Mouse (Mus musculus) common myeloid progenitor, adult 5-6 weeks (primary cell): Measurements from ENCODE around the gene Thtpa. TPM values are rescaled to one million over a fixed set of nuclear protein-coding genes. Genes with fewer than 3 reads are reported as not detected.

Experiments
- ATAC-seq: replicated peaks from 2 replicates; pipeline ENCODE4 v1.8.0; 2016; ENCODE audit warnings: low read depth, mild to moderate bottlenecking, moderate TSS enrichment, inconsistent platforms; ENCODE audit not compliant: poor library complexity, severe bottlenecking
- total RNA-seq: library from RNA; stranded (forward); fragments of 200-1000, 187-1606 nt; gene quantifications from 2 replicates; pipeline ENCODE4 v1.2.3, GENCODE M21; 2017

Gene Thtpa
- 8.3 and 12.9 TPM in 2 replicates for total RNA-seq

DNA sequence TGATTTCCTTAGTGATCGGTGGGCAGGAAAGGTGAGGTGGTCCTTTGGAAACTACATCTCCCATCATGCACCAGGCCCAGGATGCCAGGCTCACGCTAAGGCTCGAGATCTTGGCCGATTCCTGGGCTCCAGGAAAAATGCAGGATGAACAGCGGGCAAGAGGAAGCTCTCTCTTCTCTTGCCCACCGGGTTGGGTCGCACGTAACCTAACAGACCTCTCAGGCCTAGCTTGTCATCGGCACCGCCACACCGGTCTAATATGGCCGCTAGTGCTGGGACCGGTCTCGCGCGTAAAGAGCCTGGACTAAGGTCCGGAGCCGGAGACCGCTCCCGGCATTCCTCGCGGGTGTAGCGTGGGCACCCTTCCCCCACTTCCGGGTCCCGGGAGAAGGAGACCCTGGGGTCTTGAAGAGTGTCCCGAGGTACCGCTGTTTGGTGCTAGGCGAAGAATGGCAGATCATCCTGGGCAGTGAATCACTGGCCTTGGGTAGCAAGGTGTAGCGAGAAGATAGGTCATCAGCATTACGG lies at the start of gene Thtpa:
Gene Thtpa, plus strand, starts transcription at position 81 of the 528 bp plus-strand sequence.
- ATAC-seq, result peak; percentile 55

DNA sequence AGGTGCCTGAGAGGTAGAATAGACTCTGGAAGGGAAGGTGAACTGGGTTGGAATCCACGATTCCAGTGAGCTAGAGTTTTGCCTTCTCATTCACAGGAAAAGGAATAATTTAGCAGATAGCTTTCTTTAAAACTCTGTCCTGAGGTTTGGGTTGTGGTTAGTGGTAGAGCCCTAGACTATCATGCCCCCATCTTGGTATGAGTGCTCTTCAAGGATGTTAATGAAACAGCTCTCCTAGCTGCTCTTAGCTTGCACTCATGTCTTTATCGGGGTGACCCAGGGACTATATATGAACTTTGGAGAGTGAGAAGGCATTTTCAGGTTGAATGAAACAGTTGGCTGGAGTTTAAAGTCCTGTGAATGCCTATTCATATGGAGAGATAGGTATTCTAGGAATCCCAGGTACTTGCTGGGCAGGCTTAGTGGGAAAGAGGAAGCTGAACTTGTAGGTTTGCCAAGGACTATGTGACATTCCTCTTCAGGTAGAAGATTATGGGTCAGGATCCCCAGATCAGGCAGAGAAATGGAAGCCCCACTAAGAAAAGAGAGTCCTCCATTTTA lies 46.5 kb upstream of the Thtpa start:
- ATAC-seq, result peak; percentile 67

DNA sequence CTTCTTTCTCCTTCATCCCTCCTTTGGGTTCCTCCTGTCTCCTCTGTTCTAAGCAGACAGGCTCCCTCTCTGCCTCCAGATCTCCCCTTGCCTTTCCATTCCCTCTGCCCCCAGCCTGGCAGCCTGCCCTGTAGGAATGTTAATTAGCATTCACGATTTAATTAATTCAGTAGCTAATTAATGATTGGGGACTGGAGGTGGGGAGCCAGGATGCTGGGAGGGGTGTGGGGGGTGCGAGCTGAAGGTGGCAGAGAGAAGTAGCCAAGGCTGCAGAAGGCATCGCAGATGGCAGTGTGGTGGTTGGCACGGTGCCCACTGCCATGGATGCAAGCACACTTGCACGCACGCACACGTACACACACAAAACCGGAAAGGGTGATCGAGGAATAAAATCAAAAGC lies 42.1 kb upstream of the Thtpa start:
- no peak for ATAC-seq

DNA sequence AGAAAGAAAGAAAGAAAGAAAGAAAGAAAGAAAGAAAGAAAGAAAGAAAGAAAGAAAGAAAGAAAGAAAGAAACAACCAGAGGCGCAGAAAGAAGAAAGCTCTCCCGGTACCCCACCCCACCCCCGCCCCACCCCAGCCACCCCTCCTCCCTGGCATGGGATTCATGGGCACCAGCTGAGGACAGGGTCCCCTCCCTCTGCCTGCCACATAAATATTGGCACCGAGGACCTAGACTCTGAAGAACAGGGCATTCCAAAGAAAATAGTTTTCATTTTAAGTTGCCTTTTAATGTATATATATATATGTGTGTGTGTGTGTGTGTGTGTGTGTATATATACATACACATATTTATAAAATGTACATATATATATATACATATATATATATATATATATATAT lies 41.5 kb upstream of the Thtpa start:
- no peak for ATAC-seq

DNA sequence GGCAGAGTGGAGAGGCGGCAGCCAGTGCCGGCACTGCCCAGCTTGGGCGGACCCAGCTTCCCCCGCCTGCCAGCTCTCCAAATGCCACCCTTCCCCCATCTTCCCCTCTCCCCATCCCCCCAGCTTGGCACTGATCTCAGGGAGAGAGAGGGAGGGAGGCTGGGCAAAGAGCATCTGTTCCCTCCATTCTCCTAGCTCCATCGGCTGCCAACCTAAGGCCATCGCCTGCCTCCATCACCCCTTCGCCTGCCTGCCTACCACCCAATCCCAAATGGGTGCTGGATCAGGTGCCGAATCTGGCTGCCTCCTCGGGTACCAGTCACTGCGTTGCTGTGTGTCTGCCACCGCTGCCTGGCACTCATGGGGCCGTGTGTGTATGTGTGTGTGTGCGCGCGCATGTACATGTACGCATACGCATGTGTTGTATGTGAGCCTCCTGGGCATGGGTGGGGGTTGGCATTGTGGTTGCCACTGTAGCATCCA lies 40.8 kb upstream of the Thtpa start:
- no peak for ATAC-seq

DNA sequence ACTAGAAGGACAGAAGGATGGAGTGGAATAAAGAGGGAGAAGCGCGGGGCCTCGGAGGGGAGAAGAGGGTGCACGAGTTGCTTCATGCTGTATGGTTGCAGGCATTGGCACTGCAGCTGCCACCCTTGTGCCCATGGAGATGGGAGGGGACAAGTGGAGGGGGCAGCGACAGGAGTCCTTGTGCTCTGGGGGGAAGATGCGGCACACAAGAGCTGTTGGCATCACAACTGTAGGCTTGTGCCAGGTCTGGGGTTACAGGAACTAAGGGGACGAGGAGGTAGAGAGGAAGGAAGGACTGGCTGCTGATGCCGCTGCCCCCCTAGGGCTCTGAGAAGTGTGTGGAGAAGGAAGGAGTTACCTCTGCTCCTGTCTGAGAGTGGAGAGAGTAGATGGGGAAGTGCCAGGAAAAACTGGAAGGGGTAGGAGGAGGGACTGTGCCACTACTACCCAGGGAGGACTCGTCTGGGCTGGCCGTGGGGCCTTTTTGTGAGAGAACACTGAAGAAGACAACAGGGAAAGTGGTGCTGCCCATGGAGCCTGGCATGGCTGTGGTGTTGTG lies 40.3 kb upstream of the Thtpa start:
- peak; percentile 38 for ATAC-seq

DNA sequence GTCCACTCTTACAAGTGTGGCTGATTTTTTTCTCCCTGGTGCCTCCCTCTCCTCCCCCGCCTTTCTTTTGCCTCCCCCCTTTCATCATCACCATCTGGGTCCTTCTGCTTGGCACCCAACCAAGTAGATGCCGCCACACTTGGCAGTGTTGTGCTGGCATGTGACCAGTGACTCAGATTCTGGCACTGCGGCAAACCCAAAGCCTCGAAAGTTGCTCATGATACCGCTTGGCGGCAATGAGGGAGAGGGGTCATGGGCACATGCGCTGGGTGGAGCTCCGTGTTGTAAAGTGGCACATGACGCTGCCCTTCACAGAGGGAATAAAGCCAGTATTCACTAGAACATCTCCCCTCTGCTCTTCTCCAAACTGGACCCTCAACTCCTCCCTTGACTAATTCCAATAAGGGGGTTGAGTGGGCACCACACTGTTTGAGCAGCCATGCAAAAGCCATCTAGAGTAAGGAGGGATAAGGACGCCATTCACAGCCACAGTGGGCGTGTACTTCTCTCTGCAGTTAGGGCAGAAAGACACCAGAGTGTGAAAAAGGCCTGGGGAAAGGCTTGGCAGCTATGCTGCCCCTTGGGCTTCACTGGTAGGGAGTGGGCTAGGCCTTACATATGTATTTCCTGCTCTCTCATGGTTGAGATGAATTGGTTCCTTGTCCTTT lies 39.3 kb upstream of the Thtpa start:
- peak; percentile 91 for ATAC-seq

DNA sequence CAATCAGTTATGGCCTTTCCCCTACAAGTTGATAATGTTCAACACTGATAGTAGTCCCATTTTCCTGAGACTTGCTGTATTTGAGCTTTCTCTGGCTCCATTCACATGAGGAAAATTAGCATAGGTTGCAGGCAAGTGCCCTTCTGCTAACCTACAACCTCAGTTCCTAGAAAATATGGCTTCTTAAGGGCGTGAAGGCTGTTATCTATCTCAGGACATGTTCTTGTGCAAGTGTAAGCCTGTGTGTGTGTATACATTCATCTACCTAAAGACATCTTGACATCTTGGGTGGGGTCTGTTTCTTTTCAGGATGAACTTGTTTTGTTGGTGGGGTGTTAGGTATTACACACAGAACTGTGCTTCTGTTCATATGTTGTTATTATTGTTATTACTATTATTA lies 35.6 kb upstream of the Thtpa start:
- no peak for ATAC-seq

DNA sequence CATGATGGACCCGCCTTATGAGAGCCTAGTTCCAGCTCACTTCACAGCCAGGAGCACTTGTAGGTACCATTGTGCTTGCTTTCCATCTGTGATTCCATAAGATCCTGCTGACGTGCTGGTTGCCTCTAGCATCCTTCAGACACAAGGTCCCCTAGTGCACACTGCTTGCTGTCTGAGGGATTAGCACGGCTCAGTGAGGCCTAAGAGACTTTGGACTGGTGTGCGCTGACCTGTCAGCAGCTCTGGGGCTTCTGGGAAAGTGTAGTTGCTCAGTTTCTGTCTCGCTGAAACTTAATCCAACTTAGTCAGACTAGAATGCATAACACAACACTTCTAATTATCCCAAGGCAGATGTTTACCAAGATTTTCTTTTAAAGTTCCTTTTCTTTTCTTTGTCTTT lies 34.7 kb upstream of the Thtpa start:
- no peak for ATAC-seq

DNA sequence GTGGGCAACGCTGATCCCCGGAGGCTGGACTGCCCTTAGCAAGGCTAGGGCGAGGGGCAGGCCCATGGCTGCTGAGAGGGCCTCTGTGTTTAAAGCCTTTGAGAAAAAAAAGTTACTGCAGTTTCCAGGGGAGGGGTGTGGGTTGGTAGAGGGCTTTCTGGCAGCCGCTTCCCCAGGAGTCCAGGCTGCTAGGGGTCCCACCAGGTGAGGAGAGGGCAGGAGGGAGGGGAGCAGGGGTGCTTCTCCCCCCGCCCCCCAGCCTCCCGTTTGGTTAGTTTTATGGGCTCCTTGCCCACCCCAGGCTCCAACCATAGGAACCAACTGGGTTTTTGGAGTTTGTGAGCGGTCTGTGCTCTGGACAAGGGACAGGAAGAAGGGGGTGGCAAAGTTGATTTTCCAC lies 32.7 kb upstream of the Thtpa start:
- no peak for ATAC-seq

DNA sequence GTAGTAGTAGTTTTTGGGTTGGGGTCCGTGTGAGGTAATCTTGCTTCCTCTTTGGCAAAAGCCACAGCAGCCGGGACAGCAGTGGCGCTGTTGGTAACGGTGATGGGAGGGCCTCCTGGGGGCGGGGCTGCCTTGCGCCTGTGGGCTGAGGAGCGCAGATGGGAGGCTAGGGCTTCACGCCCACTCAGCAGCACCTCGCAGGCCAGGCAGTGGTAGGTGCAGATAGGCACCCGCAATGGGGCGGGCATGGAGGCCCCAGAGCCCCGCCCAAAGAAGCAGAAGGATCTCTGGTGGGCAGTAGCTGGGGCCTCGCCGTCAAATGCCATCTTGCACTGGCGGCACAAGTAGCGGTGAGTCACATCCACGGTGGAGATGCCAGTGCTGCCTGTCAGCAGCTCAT lies 32.0 kb upstream of the Thtpa start:
- ATAC-seq, result peak; percentile 97

DNA sequence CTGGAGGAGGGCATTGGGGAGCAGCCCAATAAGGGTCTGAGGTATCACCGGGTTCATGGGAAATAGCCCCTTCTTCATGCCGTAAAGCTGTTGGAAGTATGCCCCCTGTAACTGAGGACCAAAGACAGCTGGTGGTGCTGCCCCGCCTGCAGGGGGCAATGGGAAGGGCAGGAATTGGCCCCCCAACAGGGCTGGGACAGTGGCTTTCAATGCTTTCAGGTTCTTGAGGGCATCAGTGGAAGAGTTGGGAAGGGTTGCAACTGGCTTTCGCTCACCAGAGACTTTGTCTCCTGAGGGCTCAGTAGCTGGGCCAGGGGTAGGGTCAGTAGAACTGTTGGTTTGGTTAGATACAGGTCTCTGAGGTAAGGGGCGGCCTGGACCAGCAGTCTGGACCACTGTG lies 31.5 kb upstream of the Thtpa start:
- no peak for ATAC-seq

DNA sequence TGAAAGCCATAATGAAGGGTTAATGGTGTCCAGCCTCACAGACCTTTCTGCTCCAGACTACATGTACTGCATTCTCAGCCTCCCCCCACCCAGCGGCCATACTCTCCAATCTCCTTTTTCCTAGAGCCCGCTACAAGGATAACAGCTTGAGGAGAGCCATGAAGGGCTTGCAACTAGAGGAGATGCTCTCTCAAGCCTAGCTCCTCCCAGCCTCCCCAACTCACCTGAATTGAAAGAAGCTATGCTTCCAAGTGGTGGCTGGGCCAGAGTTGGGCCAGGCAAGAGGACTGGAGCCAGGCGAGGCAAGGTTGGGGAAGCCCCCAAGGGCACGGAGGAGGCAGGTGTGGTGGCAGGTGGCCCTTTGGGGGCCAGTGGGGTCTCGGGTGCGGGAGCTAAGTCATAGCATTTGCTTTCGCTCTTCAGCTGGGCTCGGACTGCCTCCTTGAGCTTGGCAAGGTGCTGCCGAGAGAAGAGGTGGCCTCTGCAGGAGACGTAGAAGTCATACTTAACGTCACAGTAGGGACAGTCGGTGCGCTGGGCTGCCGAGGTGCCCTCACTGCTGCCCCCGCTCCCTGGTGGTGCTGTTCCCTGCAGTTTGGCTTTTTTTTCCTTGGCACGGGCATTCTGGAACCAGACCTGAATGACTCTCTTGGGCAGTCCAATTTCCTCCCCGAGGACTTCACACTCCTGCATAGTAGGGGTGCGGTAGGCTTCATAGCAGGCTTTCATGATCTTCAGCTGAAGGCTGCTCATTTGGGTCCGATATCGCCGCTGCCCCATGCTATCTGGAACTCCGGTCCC lies 30.8 kb upstream of the Thtpa start:
- ATAC-seq, result no peak

DNA sequence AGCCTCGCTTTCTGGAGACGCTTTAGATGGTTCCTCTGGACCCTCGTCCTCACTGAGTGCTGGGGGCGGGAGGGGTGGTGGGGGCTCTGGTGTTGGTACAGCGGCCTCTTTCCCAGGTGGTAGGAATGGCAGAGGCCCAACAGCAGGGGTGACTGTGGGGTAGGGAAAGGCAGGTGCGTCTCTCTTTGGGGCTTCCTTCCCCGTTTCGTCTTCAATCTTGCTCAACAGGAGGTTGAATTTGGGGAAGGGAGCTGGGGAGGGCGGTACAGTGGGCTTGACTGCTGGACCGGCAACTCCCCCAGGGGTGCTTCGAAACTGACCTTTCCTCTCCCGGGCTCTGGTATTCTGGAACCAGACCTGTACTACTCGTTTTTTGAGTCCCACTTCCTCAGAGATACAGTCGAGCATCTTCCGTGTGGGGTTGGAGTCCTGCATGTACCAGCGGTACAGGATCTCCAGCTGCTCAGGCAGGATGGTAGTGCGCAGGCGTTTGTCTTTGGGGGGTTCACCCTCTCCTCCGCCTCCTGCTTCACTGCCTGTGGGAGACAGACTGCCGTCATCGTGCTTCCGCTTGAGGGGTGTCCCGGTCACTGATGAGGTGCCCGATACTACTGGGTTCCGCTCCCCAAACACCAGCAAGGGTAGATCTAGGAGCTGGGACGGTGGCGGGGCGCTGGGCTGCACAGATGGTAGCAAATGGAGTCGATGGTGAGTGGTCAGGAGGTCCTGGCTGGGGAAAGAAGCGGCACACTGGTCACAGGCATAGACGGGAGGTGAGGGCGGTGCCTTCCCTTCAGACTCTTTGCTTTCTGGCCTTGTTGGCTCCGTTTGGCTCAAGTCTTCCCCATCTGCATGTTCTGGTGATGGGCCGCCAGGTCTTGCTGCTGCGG lies 29.9 kb upstream of the Thtpa start:
- ATAC-seq, result no peak

DNA sequence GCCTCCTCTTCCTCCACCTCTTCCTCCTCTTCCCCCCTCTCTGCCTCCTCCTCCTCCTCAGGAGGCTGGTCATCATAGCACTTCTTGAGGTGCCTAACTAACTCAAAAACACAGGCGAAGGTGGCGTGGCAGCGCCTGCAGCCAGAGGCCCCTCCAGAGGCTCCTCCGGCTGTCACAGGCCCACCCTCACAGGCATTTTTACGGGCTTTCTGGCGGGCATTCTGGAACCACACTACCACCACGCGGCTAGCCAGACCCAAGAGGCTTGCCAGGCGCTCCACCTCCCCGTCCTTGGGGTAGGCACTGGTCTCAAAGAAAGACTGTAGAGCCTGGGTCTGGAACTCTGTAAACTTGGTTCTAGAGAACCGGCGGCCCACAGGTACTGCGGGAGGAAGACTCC lies 29.2 kb upstream of the Thtpa start:
- ATAC-seq, result no peak

DNA sequence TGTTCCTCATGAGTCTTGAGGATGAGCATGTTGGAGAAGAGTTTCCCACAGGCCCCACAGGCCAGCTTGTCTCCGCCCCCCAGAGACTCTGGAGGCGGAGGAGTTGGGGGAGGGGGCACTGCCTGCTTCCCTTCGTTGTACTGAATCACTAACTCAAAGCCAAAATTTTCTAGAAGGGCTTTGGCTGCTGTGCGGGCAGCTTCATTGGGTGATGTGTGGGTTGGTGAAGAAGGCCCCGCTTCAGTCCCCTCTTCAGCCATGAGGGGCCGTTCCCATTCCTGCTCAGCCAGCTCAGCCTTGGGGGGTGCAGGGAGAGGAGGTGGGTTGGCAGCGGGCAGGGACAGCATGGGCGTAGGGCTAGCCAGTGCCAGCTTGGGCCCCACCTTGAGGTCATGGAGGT lies 28.5 kb upstream of the Thtpa start:
- no peak for ATAC-seq

DNA sequence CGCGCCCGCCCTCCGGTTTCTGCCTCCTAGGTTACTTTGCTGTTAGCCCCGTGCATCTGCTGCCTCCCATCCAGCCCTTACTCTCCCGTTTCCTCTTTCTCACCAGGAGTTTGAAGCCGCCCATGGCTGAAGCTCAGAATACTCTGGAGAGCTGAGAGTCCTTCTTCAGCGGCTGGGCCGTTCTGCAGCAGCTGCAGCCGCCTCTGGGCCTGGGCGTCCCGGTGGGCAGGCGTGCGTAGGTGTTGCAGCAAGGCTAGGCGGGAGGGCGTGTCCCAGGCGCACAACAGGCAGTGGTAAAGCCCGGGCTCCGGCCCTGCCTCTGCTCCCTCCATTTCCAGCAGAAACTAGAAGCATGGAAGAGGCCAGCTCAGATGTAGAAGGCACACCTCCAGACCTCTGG lies 22.8 kb upstream of the Thtpa start:
- ATAC-seq, result no peak

DNA sequence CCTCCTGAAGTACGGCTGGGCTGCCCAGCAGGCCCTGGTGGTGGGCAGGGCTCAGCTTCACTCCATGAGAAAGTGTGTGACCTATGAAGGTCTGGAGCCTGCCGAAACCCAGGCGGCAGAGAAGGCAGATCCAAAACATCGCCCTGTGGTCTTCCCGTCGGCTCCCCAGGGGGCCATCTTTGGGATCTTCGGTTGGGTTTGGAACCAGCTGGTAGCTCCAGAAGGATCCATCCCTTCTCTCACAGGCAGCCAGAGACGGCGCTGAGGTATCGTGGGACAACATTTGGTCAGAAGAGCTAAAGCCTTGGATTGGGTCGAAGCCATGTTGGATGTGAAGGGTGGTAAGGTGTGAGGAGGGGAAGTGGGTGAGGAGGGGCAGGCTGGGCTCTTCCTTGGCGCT lies 20.2 kb upstream of the Thtpa start:
- ATAC-seq, result no peak

DNA sequence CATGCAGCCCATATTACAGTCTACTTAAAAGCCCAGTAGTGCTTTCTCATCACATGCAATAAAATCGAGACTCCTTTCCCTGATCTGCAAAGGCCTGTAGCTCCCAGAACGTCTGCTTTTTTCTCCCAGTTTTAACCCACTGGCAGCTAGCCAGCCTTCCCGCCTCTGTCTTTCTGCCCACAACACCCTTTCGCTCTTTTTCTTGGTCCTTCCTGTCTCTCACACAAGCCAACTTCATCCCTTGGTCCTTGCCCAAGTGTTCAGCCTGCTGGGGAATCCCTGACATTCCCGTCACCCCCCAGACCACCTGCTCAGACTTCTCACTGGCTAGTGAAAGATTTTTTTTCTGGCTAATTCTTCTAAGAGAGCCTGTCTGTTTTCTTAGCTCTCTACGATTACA lies 18.4 kb upstream of the Thtpa start:
- no peak for ATAC-seq

DNA sequence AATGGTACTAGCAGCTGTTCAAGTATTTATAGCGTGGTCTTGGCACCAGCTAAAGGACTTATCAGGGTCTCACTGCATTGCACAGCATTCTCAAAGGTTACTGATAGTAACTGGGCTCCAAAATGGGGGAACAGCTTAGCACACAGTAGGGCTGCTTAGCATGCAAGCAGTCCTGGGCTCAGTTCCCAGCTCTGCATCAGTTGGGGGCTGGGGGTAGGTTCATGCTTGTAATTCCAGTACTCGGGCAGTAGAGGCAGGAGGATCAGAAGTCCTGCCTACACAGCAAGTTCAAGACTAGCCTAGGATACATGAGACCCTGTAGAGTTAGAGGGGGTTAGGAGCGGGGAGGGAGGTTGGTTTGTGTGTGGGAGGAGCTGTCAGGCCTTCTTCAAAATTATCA lies 17.6 kb upstream of the Thtpa start:
- no peak for ATAC-seq
